In genomic region chr1:31178264-31178663, GRCm38 (mm10) we compare ENCODE assay signal across 18 mouse cellular contexts. TPM values are rescaled to one million over a fixed set of nuclear protein-coding genes. Genes with fewer than 3 reads are reported as not detected.
DNase-seq lines count a peak whose midpoint lies in the region; ATAC-seq lines count a peak whose summit lies in the region.
"Had no signal": no experiment of that assay in that cellular context is flagged by ENCODE, and none has a peak within 500 bp of the region (broad histone marks: within the 10 kb centered on the region; RNA-seq: fewer than 3 reads in every experiment).

No protein-coding gene starts in this region.

- peak; percentile 62; the same call in 1 of the 2 replicates for ATAC-seq in frontal cortex, adult (ENCODE audit: low TSS enrichment)
- no peak for ATAC-seq in kidney, embryonic 15.5 days (replicated peaks; ENCODE audit: low FRiP score)
- ATAC-seq: activated CD4-positive, CD25-positive, alpha-beta regulatory T cell, adult 4 months had no signal

- no peak overlapping the region for H3K27ac ChIP-seq in kidney, embryonic 15.5 days
- H3K27ac ChIP-seq: kidney, postnatal 0 days; liver, embryonic 14.5 days had no signal

- no peak for DNase-seq in frontal cortex, postnatal 14 days (ENCODE audit: low spot score in 2 of 2)
- peak; percentile 19 for DNase-seq in right cerebral cortex, adult 18-20 months
- DNase-seq in right cerebral cortex, postnatal 14 days = no peak
- DNase-seq in layer of hippocampus, adult 18-20 months (ENCODE audit: low spot score in 2 of 2) = peak; percentile 62 to 80
- no peak for DNase-seq in T-cell, adult 2 months (ENCODE audit: low spot score)
- DNase-seq in kidney, postnatal 14 days = no peak
- DNase-seq: lung, postnatal 4 days; spleen, adult 18-20 months; thymus, adult 18-20 months had no signal

- 71% methylated on average over 1 of the region's 1 CpGs for WGBS in kidney, embryonic 15.5 days

- no peaks in the 10 kb centered on the region for H3K9me3 ChIP-seq in kidney, embryonic 15.5 days (replicated peaks)
- H3K9me3 ChIP-seq: G1E had no signal

- no peaks in the 10 kb centered on the region for H3K27me3 ChIP-seq in kidney, embryonic 15.5 days

- no peaks in the 10 kb centered on the region for H3K36me3 ChIP-seq in kidney, embryonic 15.5 days
- H3K36me3 ChIP-seq: G1E had no signal

- H3K4me2 ChIP-seq in kidney, embryonic 15.5 days = no peak overlapping the region
- H3K4me2 ChIP-seq: heart, embryonic 11.5 days had no signal

- no peak overlapping the region for H3K9ac ChIP-seq in kidney, embryonic 15.5 days
- H3K9ac ChIP-seq: liver, embryonic 14.5 days had no signal

- no peaks in the 10 kb centered on the region for H3K4me1 ChIP-seq in kidney, embryonic 15.5 days

- H3K4me3 ChIP-seq in kidney, embryonic 15.5 days (replicated peaks) = no peak overlapping the region

RNA-seq across cellular contexts. Expression of gene Lgsn, which starts 2.1 kb away (rescaled TPM):
- not detected for total RNA-seq in layer of hippocampus, adult 18-20 months (2021)
- polyA plus RNA-seq in kidney, embryonic 15.5 days (2015; fragmentation: Nextera tagmentation; extraction: Ambion mirVana) = not detected in 2 replicates
- total RNA-seq: G1E; left cerebral cortex, postnatal 25 days had no signal
- polyA plus RNA-seq: activated CD4-positive, CD25-positive, alpha-beta regulatory T cell, adult 4 months; embryonic facial prominence, embryonic 11.5 days; G1E; heart, embryonic 11.5 days; kidney, postnatal 0 days; liver, embryonic 14.5 days had no signal

RNA-seq across cellular contexts. Expression of gene 4931428L18Rik, which starts 44.2 kb away (rescaled TPM):
- total RNA-seq in layer of hippocampus, adult 18-20 months (2021) = not detected
- polyA plus RNA-seq in kidney, embryonic 15.5 days (2015; fragmentation: Nextera tagmentation; extraction: Ambion mirVana) = not detected in 2 replicates
- total RNA-seq: left cerebral cortex, postnatal 25 days had no signal
- polyA plus RNA-seq: activated CD4-positive, CD25-positive, alpha-beta regulatory T cell, adult 4 months; embryonic facial prominence, embryonic 11.5 days; G1E; heart, embryonic 11.5 days; kidney, postnatal 0 days; liver, embryonic 14.5 days had no signal

RNA-seq across cellular contexts. Expression of gene Pih1d3, which starts 44.4 kb away (rescaled TPM):
- not detected for total RNA-seq in layer of hippocampus, adult 18-20 months (2021)
- polyA plus RNA-seq in kidney, embryonic 15.5 days (2015; fragmentation: Nextera tagmentation; extraction: Ambion mirVana) = not detected in 2 replicates
- total RNA-seq: left cerebral cortex, postnatal 25 days had no signal
- polyA plus RNA-seq: activated CD4-positive, CD25-positive, alpha-beta regulatory T cell, adult 4 months; embryonic facial prominence, embryonic 11.5 days; G1E; heart, embryonic 11.5 days; kidney, postnatal 0 days; liver, embryonic 14.5 days had no signal

Comparison
In these comparisons a context has a peak if more than half of its experiments do, and no peak if none do; other contexts are left out.
1. DNase-seq: peak in right cerebral cortex, adult 18-20 months (single experiment) and layer of hippocampus, adult 18-20 months (2 of 2); none in frontal cortex, postnatal 14 days (0 of 2), right cerebral cortex, postnatal 14 days (single experiment), T-cell, adult 2 months (single experiment) and kidney, postnatal 14 days (single experiment).